In genomic region chr2:25488671-25489068, GRCm38 (mm10) we compare ENCODE assay signal across 37 mouse cellular contexts. TPM values are rescaled to one million over a fixed set of nuclear protein-coding genes. Genes with fewer than 3 reads are reported as not detected.
DNase-seq lines count a peak whose midpoint lies in the region; ATAC-seq and TF ChIP-seq lines count a peak whose summit lies in the region.
"Had no signal": no experiment of that assay in that cellular context is flagged by ENCODE, and none has a peak within 500 bp of the region (broad histone marks: within the 10 kb centered on the region; RNA-seq: fewer than 3 reads in every experiment).

No protein-coding gene starts in this region.

- no peak for TF ChIP-seq CTCF in stomach, postnatal 0 days (IDR thresholded peaks at IDR 0.05; ENCODE audit: low read depth)

- no peak for ATAC-seq in stomach, postnatal 0 days (ENCODE audit: low FRiP score, low TSS enrichment)
- ATAC-seq: Patski had no signal

- TF ChIP-seq EP300 in stomach, postnatal 0 days (optimal IDR thresholded peaks at IDR 0.05) = no peak

- H3K36me3 ChIP-seq in stomach, postnatal 0 days (ENCODE audit: control insufficient read depth, insufficient read depth, low read length) = no peaks in the 10 kb centered on the region
- H3K36me3 ChIP-seq in limb, embryonic 10.5 days = no peaks in the 10 kb centered on the region
- H3K36me3 ChIP-seq: embryonic facial prominence, embryonic 13.5 days; forebrain, embryonic 12.5 days; heart, embryonic 10.5 days; limb, embryonic 12.5 days; liver, embryonic 13.5 days; neural tube, embryonic 15.5 days had no signal

- H3K27ac ChIP-seq in stomach, postnatal 0 days (replicated peaks) = peak overlapping the region; percentile 65; the same call in 1 of the 2 replicates
- no peak overlapping the region for H3K27ac ChIP-seq in limb, embryonic 10.5 days
- H3K27ac ChIP-seq: embryonic facial prominence, embryonic 13.5 days; forebrain, embryonic 12.5 days; gastrocnemius, adult 2 months; heart, embryonic 10.5 days; hindbrain, embryonic 14.5 days; layer of hippocampus, adult 2 months; limb, embryonic 12.5 days; liver, embryonic 13.5 days; neural tube, embryonic 15.5 days had no signal

- H3K4me1 ChIP-seq in stomach, postnatal 0 days (replicated peaks; ENCODE audit: control insufficient read depth, insufficient read depth) = no peaks in the 10 kb centered on the region
- H3K4me1 ChIP-seq in limb, embryonic 10.5 days = 0 out of 2 replicates have a peak, but pooled peaks cover 7% of the 10 kb centered on the region
- H3K4me1 ChIP-seq: embryonic facial prominence, embryonic 13.5 days; forebrain, embryonic 12.5 days; heart, embryonic 10.5 days; limb, embryonic 12.5 days; neural tube, embryonic 15.5 days had no signal

- peak; percentile 77 to 83 for DNase-seq in adrenal gland, adult (ENCODE audit: inconsistent age in 2 of 2, low spot score in 1 of 2)
- DNase-seq in adrenal gland, postnatal 4 days (ENCODE audit: low spot score in 2 of 2) = no peak
- peak; percentile 65 for DNase-seq in cerebellum, adult 8-10 months
- DNase-seq in cerebellum, postnatal 14 days = no peak
- DNase-seq in brain, adult 2 months (ENCODE audit: low read depth, low spot score) = peak; percentile 91
- DNase-seq in stomach, postnatal 0 days (ENCODE audit: low spot score) = no peak
- DNase-seq in limb, embryonic 10.5 days (ENCODE audit: low spot score) = no peak
- no peak for DNase-seq in layer of hippocampus, adult 9-11 months
- DNase-seq: embryo, embryonic 11 days; gastrocnemius, adult 2 months; heart, postnatal 4 days; kidney, adult 8-10 months; kidney, postnatal 14 days; layer of hippocampus, postnatal 36 days; liver, embryonic 13.5 days; lung, adult 2 months; lung, postnatal 14 days; right cerebral cortex, adult 18-20 months; right cerebral cortex, postnatal 4 days; thymus, adult 18-20 months; thymus, postnatal 4 days had no signal

- no peaks in the 10 kb centered on the region for H3K27me3 ChIP-seq in stomach, postnatal 0 days (ENCODE audit: control insufficient read depth, insufficient read depth, low read length)
- H3K27me3 ChIP-seq in limb, embryonic 10.5 days (ENCODE audit: low read depth, poor library complexity, severe bottlenecking) = no peaks in the 10 kb centered on the region
- H3K27me3 ChIP-seq: embryonic facial prominence, embryonic 13.5 days; limb, embryonic 12.5 days; liver, embryonic 13.5 days; neural tube, embryonic 15.5 days; Patski had no signal

- no peak overlapping the region for H3K4me3 ChIP-seq in stomach, postnatal 0 days (ENCODE audit: low read depth, low read length)
- H3K4me3 ChIP-seq in limb, embryonic 10.5 days = no peak overlapping the region
- H3K4me3 ChIP-seq: embryonic facial prominence, embryonic 13.5 days; forebrain, embryonic 12.5 days; gastrocnemius, adult 2 months; heart, embryonic 10.5 days; layer of hippocampus, adult 2 months; limb, embryonic 12.5 days; liver, embryonic 13.5 days; neural tube, embryonic 15.5 days had no signal

- no peak overlapping the region for H3K4me2 ChIP-seq in stomach, postnatal 0 days (replicated peaks; ENCODE audit: low read depth)
- H3K4me2 ChIP-seq: embryonic facial prominence, embryonic 13.5 days; forebrain, embryonic 12.5 days; hindbrain, embryonic 14.5 days; limb, embryonic 12.5 days; midbrain, embryonic 11.5 days; neural tube, embryonic 15.5 days had no signal

- no peaks in the 10 kb centered on the region for H3K9me3 ChIP-seq in stomach, postnatal 0 days (ENCODE audit: control insufficient read depth, low read length)
- no peaks in the 10 kb centered on the region for H3K9me3 ChIP-seq in limb, embryonic 10.5 days (replicated peaks)
- H3K9me3 ChIP-seq: embryonic facial prominence, embryonic 13.5 days; forebrain, embryonic 12.5 days; heart, embryonic 10.5 days; limb, embryonic 12.5 days; liver, embryonic 13.5 days; neural tube, embryonic 15.5 days had no signal

- H3K9ac ChIP-seq in stomach, postnatal 0 days (ENCODE audit: low read length) = no peak overlapping the region
- H3K9ac ChIP-seq: forebrain, embryonic 12.5 days; hindbrain, embryonic 14.5 days; limb, embryonic 12.5 days; liver, embryonic 13.5 days; neural tube, embryonic 15.5 days had no signal

- WGBS in stomach, postnatal 0 days = 62% methylated on average over 7 of the region's 7 CpGs
- WGBS in limb, embryonic 10.5 days = 84% methylated on average over 7 of the region's 7 CpGs

RNA-seq across cellular contexts. Expression of gene Lcn12, which starts 5.0 kb away (rescaled TPM):
- not detected for total RNA-seq in adrenal gland, postnatal 4 days (2021)
- not detected in 2 replicates for polyA plus RNA-seq in stomach, postnatal 0 days (2015; fragmentation: Nextera tagmentation; extraction: Ambion mirVana)
- not detected in 2 replicates for polyA plus RNA-seq in limb, embryonic 10.5 days (2016; fragmentation: Nextera tagmentation; extraction: Ambion mirVana)
- total RNA-seq: ES-E14; gastrocnemius, adult 2 months; heart, postnatal 4 days; layer of hippocampus, adult 2 months; layer of hippocampus, postnatal 36 days; left cerebral cortex, postnatal 10 days; midbrain, postnatal 0 days had no signal
- polyA plus RNA-seq: embryonic facial prominence, embryonic 13.5 days; erythroblast, embryonic 14.5 days; forebrain, embryonic 12.5 days; heart, embryonic 10.5 days; heart, embryonic 16.5 days; hindbrain, embryonic 14.5 days; intestine, embryonic 14.5 days; limb, embryonic 12.5 days; liver, embryonic 13.5 days; lung, adult 2 months; midbrain, embryonic 11.5 days; midbrain, postnatal 0 days; neural tube, embryonic 15.5 days; Patski; stomach, embryonic 14.5 days had no signal

RNA-seq across cellular contexts. Expression of gene Fbxw5, which starts 11.9 kb away (rescaled TPM):
- total RNA-seq in adrenal gland, postnatal 4 days (2021) = 100 to 1,000 TPM in 1 of 2 experiments, 10 to 100 TPM in 1; 99.5 to 118 TPM
- 39.3 and 47.5 TPM in 2 replicates for polyA plus RNA-seq in stomach, postnatal 0 days (2015; fragmentation: Nextera tagmentation; extraction: Ambion mirVana)
- 83.6 and 94.6 TPM in 2 replicates for polyA plus RNA-seq in limb, embryonic 10.5 days (2016; fragmentation: Nextera tagmentation; extraction: Ambion mirVana)

RNA-seq across cellular contexts. Expression of gene C8g, which starts 12.8 kb away (rescaled TPM):
- 1 to 10 TPM; 1.0 to 9.9 TPM for total RNA-seq in adrenal gland, postnatal 4 days (2021)
- 2.8 and 3.8 TPM in 2 replicates for polyA plus RNA-seq in stomach, postnatal 0 days (2015; fragmentation: Nextera tagmentation; extraction: Ambion mirVana)
- 6.1 and 7.0 TPM in 2 replicates for polyA plus RNA-seq in limb, embryonic 10.5 days (2016; fragmentation: Nextera tagmentation; extraction: Ambion mirVana)
- polyA plus RNA-seq: erythroblast, embryonic 14.5 days had no signal

RNA-seq across cellular contexts. Expression of gene Ptgds, which starts 18.8 kb away (rescaled TPM):
- total RNA-seq in adrenal gland, postnatal 4 days (2021) = 1 to 10 TPM; 3.6 to 6.5 TPM
- 4.7 and 5.2 TPM in 2 replicates for polyA plus RNA-seq in stomach, postnatal 0 days (2015; fragmentation: Nextera tagmentation; extraction: Ambion mirVana)
- polyA plus RNA-seq in limb, embryonic 10.5 days (2016; fragmentation: Nextera tagmentation; extraction: Ambion mirVana) = not detected in 2 replicates
- total RNA-seq: gastrocnemius, adult 2 months had no signal
- polyA plus RNA-seq: erythroblast, embryonic 14.5 days; midbrain, embryonic 11.5 days had no signal

RNA-seq across cellular contexts. Expression of gene Paxx, which starts 27.8 kb away (rescaled TPM):
- 10 to 100 TPM; 41.0 to 48.5 TPM for total RNA-seq in adrenal gland, postnatal 4 days (2021)
- 51.7 and 59.7 TPM in 2 replicates for polyA plus RNA-seq in stomach, postnatal 0 days (2015; fragmentation: Nextera tagmentation; extraction: Ambion mirVana)
- 10.0 and 14.6 TPM in 2 replicates for polyA plus RNA-seq in limb, embryonic 10.5 days (2016; fragmentation: Nextera tagmentation; extraction: Ambion mirVana)

Comparison
In these comparisons a context has a peak if more than half of its experiments do, and no peak if none do; other contexts are left out.
1. DNase-seq: peak in adrenal gland, adult (2 of 2), cerebellum, adult 8-10 months (single experiment) and brain, adult 2 months (single experiment); none in adrenal gland, postnatal 4 days (0 of 2), cerebellum, postnatal 14 days (0 of 2), stomach, postnatal 0 days (single experiment), limb, embryonic 10.5 days (single experiment) and layer of hippocampus, adult 9-11 months (single experiment).